Mouse (Mus musculus): Measurements from ENCODE around the gene Alg9. TPM values are rescaled to one million over a fixed set of nuclear protein-coding genes. Genes with fewer than 3 reads are reported as not detected.
A peak's percentile ranks its signal among the peaks of the same experiment; 100 is the strongest.

Alg9 gene
- polyA plus RNA-seq, 1 experiment from 2014 or later = 46.3 TPM

GRCm38 (mm10) chr9:50849249-50849648 lies 74.4 kb downstream of the Alg9 start:
- no peaks in the 10 kb centered on the region for H3K27me3 ChIP-seq (ENCODE audit: control insufficient read depth, insufficient read depth, low read length)
- WGBS = 24% methylated on average over 8 of the region's 8 CpGs
- 0 out of 2 replicates have a peak, but pooled peaks cover 2% of the 10 kb centered on the region for H3K36me3 ChIP-seq (ENCODE audit: control insufficient read depth, insufficient read depth, low read length)
- no peak overlapping the region for H3K4me2 ChIP-seq (ENCODE audit: low read depth)
- no peaks in the 10 kb centered on the region; the same call in 1 of the 2 replicates for H3K4me1 ChIP-seq (ENCODE audit: control insufficient read depth, insufficient read depth, low read length)
- no peak overlapping the region for H3K9ac ChIP-seq (ENCODE audit: low read length)
- ATAC-seq (ENCODE audit: insufficient read depth, low FRiP score, low TSS enrichment) (peak; percentile 60; the same call in 1 of the 2 replicates), DNase-seq (ENCODE audit: low spot score) (peak; percentile 88)
- no peak overlapping the region for H3K4me3 ChIP-seq (ENCODE audit: low read depth, low read length)
- no peaks in the 10 kb centered on the region for H3K9me3 ChIP-seq (ENCODE audit: control insufficient read depth, low read length)
- H3K27ac ChIP-seq (ENCODE audit: low read depth, low read length) = no peak overlapping the region

GRCm38 (mm10) chr9:50849755-50850154 lies 74.9 kb downstream of the Alg9 start:
- H3K9me3 ChIP-seq (ENCODE audit: control insufficient read depth, low read length) = no peaks in the 10 kb centered on the region
- H3K27me3 ChIP-seq (ENCODE audit: control insufficient read depth, insufficient read depth, low read length) = no peaks in the 10 kb centered on the region
- 81% methylated on average over 9 of the region's 9 CpGs for WGBS
- H3K36me3 ChIP-seq (ENCODE audit: control insufficient read depth, insufficient read depth, low read length) = 0 out of 2 replicates have a peak, but pooled peaks cover 2% of the 10 kb centered on the region
- no peak overlapping the region for H3K4me3 ChIP-seq (ENCODE audit: low read depth, low read length)
- no peak for ATAC-seq (ENCODE audit: insufficient read depth, low FRiP score, low TSS enrichment)
- H3K4me1 ChIP-seq (ENCODE audit: control insufficient read depth, insufficient read depth, low read length) = no peaks in the 10 kb centered on the region; the same call in 1 of the 2 replicates
- no peak overlapping the region for H3K4me2 ChIP-seq (ENCODE audit: low read depth)
- DNase-seq (ENCODE audit: low spot score) = no peak
- no peak overlapping the region for H3K9ac ChIP-seq (ENCODE audit: low read length)
- no peak overlapping the region for H3K27ac ChIP-seq (ENCODE audit: low read depth, low read length)

GRCm38 (mm10) chr9:50850271-50850670 lies 75.5 kb downstream of the Alg9 start:
- ATAC-seq (ENCODE audit: insufficient read depth, low FRiP score, low TSS enrichment) = no peak
- WGBS = 30% methylated on average over 11 of the region's 11 CpGs
- no peak overlapping the region for H3K4me3 ChIP-seq (ENCODE audit: low read depth, low read length)
- H3K4me2 ChIP-seq (ENCODE audit: low read depth) = no peak overlapping the region
- DNase-seq (ENCODE audit: low spot score) = no peak
- no peaks in the 10 kb centered on the region; the same call in 1 of the 2 replicates for H3K4me1 ChIP-seq (ENCODE audit: control insufficient read depth, insufficient read depth, low read length)
- H3K9me3 ChIP-seq (ENCODE audit: control insufficient read depth, low read length) = no peaks in the 10 kb centered on the region
- H3K36me3 ChIP-seq (ENCODE audit: control insufficient read depth, insufficient read depth, low read length) = 0 out of 2 replicates have a peak, but pooled peaks cover 2% of the 10 kb centered on the region
- H3K27me3 ChIP-seq (ENCODE audit: control insufficient read depth, insufficient read depth, low read length) = no peaks in the 10 kb centered on the region
- H3K27ac ChIP-seq (ENCODE audit: low read depth, low read length) = no peak overlapping the region
- H3K9ac ChIP-seq (ENCODE audit: low read length) = no peak overlapping the region

GRCm38 (mm10) chr9:50850713-50851112 lies 75.9 kb downstream of the Alg9 start:
- Histone ChIP-seq H3K9me3 (ENCODE audit: control insufficient read depth, low read length) (no peaks in the 10 kb centered on the region), H3K27me3 (ENCODE audit: control insufficient read depth, insufficient read depth, low read length) (no peaks in the 10 kb centered on the region), H3K4me2 (ENCODE audit: low read depth) (no peak overlapping the region), H3K9ac (ENCODE audit: low read length) (no peak overlapping the region), H3K4me1 (ENCODE audit: control insufficient read depth, insufficient read depth, low read length) (no peaks in the 10 kb centered on the region; the same call in 1 of the 2 replicates), H3K36me3 (ENCODE audit: control insufficient read depth, insufficient read depth, low read length) (no peaks in the 10 kb centered on the region), H3K4me3 (ENCODE audit: low read depth, low read length) (no peak overlapping the region), H3K27ac (ENCODE audit: low read depth, low read length) (no peak overlapping the region)
- no peak for DNase-seq (ENCODE audit: low spot score)
- 66% methylated on average over 8 of the region's 8 CpGs for WGBS
- no peak for ATAC-seq (ENCODE audit: insufficient read depth, low FRiP score, low TSS enrichment)

GRCm38 (mm10) chr9:50852634-50853349 lies 78.0 kb downstream of the Alg9 start:
- H3K27ac ChIP-seq (ENCODE audit: low read depth, low read length) = no peak overlapping the region
- H3K36me3 ChIP-seq (ENCODE audit: control insufficient read depth, insufficient read depth, low read length) = no peaks in the 10 kb centered on the region
- no peaks in the 10 kb centered on the region for H3K27me3 ChIP-seq (ENCODE audit: control insufficient read depth, insufficient read depth, low read length)
- H3K4me2 ChIP-seq (ENCODE audit: low read depth) = no peak overlapping the region
- ATAC-seq (ENCODE audit: insufficient read depth, low FRiP score, low TSS enrichment) (no peak), DNase-seq (ENCODE audit: low spot score) (no peak)
- no peak overlapping the region for H3K9ac ChIP-seq (ENCODE audit: low read length)
- H3K4me1 ChIP-seq (ENCODE audit: control insufficient read depth, insufficient read depth, low read length) = peaks cover 6% of the 10 kb centered on the region
- no peaks in the 10 kb centered on the region for H3K9me3 ChIP-seq (ENCODE audit: control insufficient read depth, low read length)
- H3K4me3 ChIP-seq (ENCODE audit: low read depth, low read length) = no peak overlapping the region
- WGBS = 86% methylated on average over 17 of the region's 17 CpGs

- no peak overlapping the region for H3K9ac ChIP-seq (ENCODE audit: low read length)
- H3K9me3 ChIP-seq (ENCODE audit: control insufficient read depth, low read length) = no peaks in the 10 kb centered on the region
- no peak for ATAC-seq (ENCODE audit: insufficient read depth, low FRiP score, low TSS enrichment)
- no peaks in the 10 kb centered on the region for H3K36me3 ChIP-seq (ENCODE audit: control insufficient read depth, insufficient read depth, low read length)
- no peak overlapping the region for H3K4me3 ChIP-seq (ENCODE audit: low read depth, low read length)
- no peak overlapping the region for H3K4me2 ChIP-seq (ENCODE audit: low read depth)
- 64% methylated on average over 8 of the region's 8 CpGs for WGBS
- no peaks in the 10 kb centered on the region for H3K27me3 ChIP-seq (ENCODE audit: control insufficient read depth, insufficient read depth, low read length)
- H3K4me1 ChIP-seq (ENCODE audit: control insufficient read depth, insufficient read depth, low read length) = peaks cover 10% of the 10 kb centered on the region
- H3K27ac ChIP-seq (ENCODE audit: low read depth, low read length) = no peak overlapping the region
- no peak for DNase-seq (ENCODE audit: low spot score)
Observed at GRCm38 (mm10) chr9:50854376-50854775, 79.6 kb downstream of the Alg9 start.

GRCm38 (mm10) chr9:50855133-50855766 lies 80.4 kb downstream of the Alg9 start:
- Histone ChIP-seq H3K27me3 (ENCODE audit: control insufficient read depth, insufficient read depth, low read length) (no peaks in the 10 kb centered on the region), H3K4me1 (ENCODE audit: control insufficient read depth, insufficient read depth, low read length) (peaks cover 10% of the 10 kb centered on the region), H3K36me3 (ENCODE audit: control insufficient read depth, insufficient read depth, low read length) (0 out of 2 replicates have a peak, but pooled peaks cover 1% of the 10 kb centered on the region), H3K9me3 (ENCODE audit: control insufficient read depth, low read length) (no peaks in the 10 kb centered on the region), H3K9ac (ENCODE audit: low read length) (no peak overlapping the region), H3K27ac (ENCODE audit: low read depth, low read length) (no peak overlapping the region), H3K4me2 (ENCODE audit: low read depth) (no peak overlapping the region), H3K4me3 (ENCODE audit: low read depth, low read length) (no peak overlapping the region)
- no peak for ATAC-seq (ENCODE audit: insufficient read depth, low FRiP score, low TSS enrichment)
- WGBS = 88% methylated on average over 5 of the region's 5 CpGs
- DNase-seq (ENCODE audit: low spot score) = no peak

- Histone ChIP-seq H3K27ac (ENCODE audit: low read depth, low read length) (no peak overlapping the region), H3K36me3 (ENCODE audit: control insufficient read depth, insufficient read depth, low read length) (0 out of 2 replicates have a peak, but pooled peaks cover 2% of the 10 kb centered on the region), H3K9ac (ENCODE audit: low read length) (peak overlapping the region; percentile 85; the same call in 1 of the 2 replicates), H3K4me2 (ENCODE audit: low read depth) (peak overlapping the region; percentile 60), H3K4me1 (ENCODE audit: control insufficient read depth, insufficient read depth, low read length) (peaks cover 10% of the 10 kb centered on the region), H3K4me3 (ENCODE audit: low read depth, low read length) (no peak overlapping the region; the same call in 1 of the 2 replicates), H3K27me3 (ENCODE audit: control insufficient read depth, insufficient read depth, low read length) (no peaks in the 10 kb centered on the region), H3K9me3 (ENCODE audit: control insufficient read depth, low read length) (no peaks in the 10 kb centered on the region)
- ATAC-seq (ENCODE audit: insufficient read depth, low FRiP score, low TSS enrichment) (no peak), DNase-seq (ENCODE audit: low spot score) (no peak)
- 70% methylated on average over 5 of the region's 5 CpGs for WGBS
Observed at GRCm38 (mm10) chr9:50855780-50856179, 81.0 kb downstream of the Alg9 start.

Data from neural tube, embryonic 11.5 days (tissue).